Mouse (Mus musculus) CH12.LX (cell line): ENCODE measurements at regions not wholly inside any gene's neighbourhood (a gene's known extent, or its start where the extent isn't known, plus 50 kb on each side); places are given as distances from the start of the nearest gene placed in this dataset.

Experiments used
- BHLHE40 ChIP-seq: IDR thresholded peaks from 2 replicates; pipeline ENCODE4 v1.6.1; 2011; ENCODE audit warnings: mild to moderate bottlenecking, low read depth, low read length, improper control_type of control experiment
- CHD1 ChIP-seq: IDR thresholded peaks from 2 replicates; pipeline ENCODE4 v1.6.1; 2012; ENCODE audit warnings: low read depth, low read length, improper control_type of control experiment, inconsistent platforms
- CTCF ChIP-seq, 2 experiments: IDR thresholded peaks in 1 of 2; conservative IDR thresholded peaks in 1 of 2; 2 replicates each; pipeline ENCODE4 v1.5.1; 2011 to 2012; ENCODE audit warnings: low read depth in 2 of 2, low read length in 2 of 2, improper control_type of control experiment in 1 of 2, inconsistent platforms in 1 of 2, mild to moderate bottlenecking in 1 of 2, moderate library complexity in 1 of 2
- IRF4 ChIP-seq: IDR thresholded peaks from 2 replicates; pipeline ENCODE4 v1.6.1; 2014; ENCODE audit warnings: low read depth, mild to moderate bottlenecking, inconsistent platforms, low read length, improper control_type of control experiment
- MAZ ChIP-seq: IDR thresholded peaks from 2 replicates; pipeline ENCODE4 v1.6.1; 2012; ENCODE audit warnings: low read depth, mild to moderate bottlenecking, inconsistent platforms, low read length, improper control_type of control experiment, moderate library complexity
- MXI1 ChIP-seq: IDR thresholded peaks from 2 replicates; pipeline ENCODE4 v1.6.1; 2011; ENCODE audit warnings: mild to moderate bottlenecking, low read depth, low read length, improper control_type of control experiment
- SMC3 ChIP-seq: IDR thresholded peaks from 2 replicates; pipeline ENCODE4 v1.6.1; 2011; ENCODE audit warnings: low read depth, low read length, improper control_type of control experiment
- TCF12 ChIP-seq: IDR thresholded peaks from 2 replicates; pipeline ENCODE4 v1.6.1; 2014; ENCODE audit warnings: low read depth, mild to moderate bottlenecking, inconsistent platforms, low read length, improper control_type of control experiment
- ZC3H11A ChIP-seq: IDR thresholded peaks from 2 replicates; pipeline ENCODE4 v1.6.1; 2012; ENCODE audit warnings: low read depth, mild to moderate bottlenecking, inconsistent platforms, low read length, improper control_type of control experiment

DNA sequence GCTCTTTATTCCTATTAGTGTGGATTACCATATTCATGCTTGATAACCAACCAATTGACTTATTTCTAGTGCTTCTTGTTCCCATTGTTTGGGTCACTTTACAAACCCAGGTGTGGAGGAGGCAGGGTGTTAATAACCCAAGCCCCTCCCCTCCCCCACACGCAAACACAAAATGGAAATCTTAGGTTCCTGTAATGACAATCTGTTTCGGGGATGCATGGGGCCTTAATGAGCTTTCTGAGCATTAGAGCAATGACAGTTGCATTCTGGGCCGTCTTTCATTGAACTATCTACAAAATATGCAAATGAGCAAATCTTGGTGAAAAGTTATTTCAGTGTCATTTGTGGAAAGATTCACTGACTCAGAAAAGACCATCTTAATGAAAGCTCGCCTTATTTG is 225.9 kb downstream of the Zfp326 start:
- no peak for TF ChIP-seq MAZ
- TF ChIP-seq CTCF (conservative IDR thresholded peaks at IDR 0.05 in 1 of 2, IDR thresholded peaks at IDR 0.05 in 1 of 2; ENCODE audit: low read depth in 2 of 2, low read length in 2 of 2), result no peak
- no peak for TF ChIP-seq IRF4
- no peak for TF ChIP-seq TCF12
- TF ChIP-seq CHD1, result no peak
- no peak for TF ChIP-seq BHLHE40
- TF ChIP-seq ZC3H11A, result no peak
- no peak for TF ChIP-seq MXI1
- TF ChIP-seq SMC3, result no peak
